Mouse (Mus musculus) limb, embryonic 14.5 days (tissue): ENCODE results near the gene Msl1. TPM values are rescaled to one million over a fixed set of nuclear protein-coding genes. Genes with fewer than 3 reads are reported as not detected.
A peak's percentile ranks its signal among the peaks of the same experiment; 100 is the strongest.

ENCODE experiments used
- ATAC-seq: fragments of 200-750 bp; cut with Nextera tagmentation; 2 replicates; pipeline ENCODE4 v1.8.0; 2017; ENCODE audit warnings: low read depth, moderate number of reproducible peaks, moderate TSS enrichment; ENCODE audit not compliant: low FRiP score
- DNase-seq: peaks from one replicate; pipeline ENCODE4 v3.0.0-alpha.2; 2015; ENCODE audit warnings: low spot score
- H3K27ac ChIP-seq: fragments of 300-500 bp; sonication (generic); replicated peaks from 2 replicates; pipeline ENCODE4 v1.5.1; 2014; ENCODE audit warnings: low read depth, mild to moderate bottlenecking, low read length, moderate library complexity, mixed read lengths
- H3K27me3 ChIP-seq: fragments of 300-500 bp; sonication (generic); 2 replicates; pipeline ENCODE4 v1.6.1; 2014; ENCODE audit warnings: low read length, mixed read lengths; ENCODE audit not compliant: control insufficient read depth, insufficient read depth
- H3K36me3 ChIP-seq: fragments of 300-500 bp; sonication (generic); 2 replicates; pipeline ENCODE4 v1.6.1; 2014; ENCODE audit warnings: mild to moderate bottlenecking, low read length, moderate library complexity, mixed read lengths; ENCODE audit not compliant: control insufficient read depth, insufficient read depth
- H3K4me1 ChIP-seq: fragments of 300-500 bp; sonication (generic); 2 replicates; pipeline ENCODE4 v1.6.1; 2014; ENCODE audit warnings: antibody characterized with exemption, low read length, mixed read lengths; ENCODE audit not compliant: control insufficient read depth, insufficient read depth
- H3K4me2 ChIP-seq: fragments of 300-500 bp; sonication (generic); replicated peaks from 2 replicates; pipeline ENCODE4 v1.6.1; 2014; ENCODE audit warnings: low read depth, mild to moderate bottlenecking, low read length, moderate library complexity; ENCODE audit not compliant: severe bottlenecking
- H3K4me3 ChIP-seq: fragments of 300-500 bp; sonication (generic); replicated peaks from 2 replicates; pipeline ENCODE4 v1.5.1; 2014; ENCODE audit warnings: low read length
- H3K9ac ChIP-seq: fragments of 300-500 bp; sonication (generic); 2 replicates; pipeline ENCODE4 v1.6.1; 2014; ENCODE audit warnings: mild to moderate bottlenecking, low read depth, low read length, moderate library complexity; ENCODE audit not compliant: severe bottlenecking
- H3K9me3 ChIP-seq: fragments of 300-500 bp; sonication (generic); 2 replicates; pipeline ENCODE4 v1.6.1; 2016; ENCODE audit warnings: low read length; ENCODE audit not compliant: control insufficient read depth
- POLR2A ChIP-seq: fragments of 200-500 bp; IDR thresholded peaks from 2 replicates; pipeline ENCODE4 v1.8.0; 2012; ENCODE audit warnings: inconsistent platforms, mild to moderate bottlenecking, moderate library complexity, borderline replicate concordance; ENCODE audit not compliant: insufficient read depth, insufficient read length; ENCODE audit errors: extremely low read depth
- WGBS: fragments of 180-500 bp; shearing (Covaris S2); extraction: QIAGEN DNeasy Blood & Tissue Kit; methylation state at CpG from one replicate; pipeline ENCODE4 v1.1.7; 2014; 5-methylcytosine and 5-hydroxymethylcytosine counted together
- polyA plus RNA-seq, 2 experiments: library from polyadenylated mRNA; depleted of rRNA in 1 of 2; stranded (reverse) in 1 of 2; unstranded in 1 of 2; fragments of >200 nt; fragmentation: Nextera tagmentation in 1 of 2; extraction: Ambion mirVana in 1 of 2; gene quantifications; 2 replicates each; pipeline versions ENCODE4 v1.2.1 to v1.2.3; 2012 to 2014

The Msl1 gene
- polyA plus RNA-seq, 2 experiments, result 19.8 to 81.1 TPM

- no peak overlapping the region for H3K9ac ChIP-seq
- no peaks in the 10 kb centered on the region for H3K9me3 ChIP-seq
- DNase-seq (no peak), ATAC-seq (no peak)
- TF ChIP-seq POLR2A, result no peak
- 0 out of 2 replicates have a peak, but pooled peaks cover 6% of the 10 kb centered on the region for H3K36me3 ChIP-seq
- no peak overlapping the region for H3K4me3 ChIP-seq
- 57% methylated on average over 19 of the region's 19 CpGs for WGBS
- no peaks in the 10 kb centered on the region for H3K27me3 ChIP-seq
- H3K4me1 ChIP-seq, result peaks cover 15% of the 10 kb centered on the region
- H3K27ac ChIP-seq, result no peak overlapping the region
- no peak overlapping the region for H3K4me2 ChIP-seq
Measured at GRCm38 (mm10) chr11:98846865-98847604, 51.7 kb downstream of the Msl1 start.

DNA sequence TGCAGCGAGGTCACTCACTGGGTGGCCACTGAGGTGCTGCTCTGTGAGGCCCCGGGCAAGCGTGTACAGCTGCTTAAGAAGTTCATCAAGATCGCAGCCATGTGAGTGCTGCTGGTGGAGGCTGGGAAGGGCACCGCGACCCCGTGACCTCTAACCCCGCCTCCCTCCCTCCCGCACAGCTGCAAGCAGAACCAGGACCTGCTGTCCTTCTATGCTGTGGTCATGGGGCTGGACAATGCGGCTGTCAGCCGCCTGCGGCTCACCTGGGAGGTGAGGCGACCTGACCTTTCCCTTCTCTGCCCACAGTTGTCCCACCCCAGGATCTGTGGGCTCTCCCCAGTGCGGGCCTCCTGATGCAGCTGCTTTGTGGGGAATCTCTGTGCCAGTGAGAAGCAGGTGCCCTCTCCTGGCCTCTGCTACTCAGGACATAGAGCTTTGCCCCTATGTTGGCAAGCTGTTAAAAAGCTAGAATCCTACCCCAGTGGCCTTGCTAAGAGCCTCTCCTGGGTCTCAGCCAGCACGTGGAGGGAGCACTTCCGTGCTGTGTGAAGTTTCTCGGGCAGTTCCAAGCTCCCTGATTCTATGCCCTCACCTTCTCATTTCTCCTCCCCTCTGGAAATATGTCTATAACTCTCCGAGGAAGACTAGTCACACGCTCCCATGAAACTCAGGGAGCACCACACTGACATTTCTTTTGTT lies 54.0 kb downstream of the Msl1 start:
- peaks cover 22% of the 10 kb centered on the region for H3K4me1 ChIP-seq
- no peak for DNase-seq
- WGBS, result 16% methylated on average over 19 of the region's 19 CpGs
- H3K4me2 ChIP-seq, result 0 out of 2 replicates have a peak overlapping the region, but pooled peaks have one; percentile 1
- TF ChIP-seq POLR2A, result no peak
- H3K36me3 ChIP-seq, result 0 out of 2 replicates have a peak, but pooled peaks cover 6% of the 10 kb centered on the region
- H3K27ac ChIP-seq, result no peak overlapping the region
- H3K27me3 ChIP-seq, result no peaks in the 10 kb centered on the region
- H3K4me3 ChIP-seq, result no peak overlapping the region
- H3K9me3 ChIP-seq, result no peaks in the 10 kb centered on the region
- no peak for ATAC-seq
- H3K9ac ChIP-seq, result no peak overlapping the region

DNA sequence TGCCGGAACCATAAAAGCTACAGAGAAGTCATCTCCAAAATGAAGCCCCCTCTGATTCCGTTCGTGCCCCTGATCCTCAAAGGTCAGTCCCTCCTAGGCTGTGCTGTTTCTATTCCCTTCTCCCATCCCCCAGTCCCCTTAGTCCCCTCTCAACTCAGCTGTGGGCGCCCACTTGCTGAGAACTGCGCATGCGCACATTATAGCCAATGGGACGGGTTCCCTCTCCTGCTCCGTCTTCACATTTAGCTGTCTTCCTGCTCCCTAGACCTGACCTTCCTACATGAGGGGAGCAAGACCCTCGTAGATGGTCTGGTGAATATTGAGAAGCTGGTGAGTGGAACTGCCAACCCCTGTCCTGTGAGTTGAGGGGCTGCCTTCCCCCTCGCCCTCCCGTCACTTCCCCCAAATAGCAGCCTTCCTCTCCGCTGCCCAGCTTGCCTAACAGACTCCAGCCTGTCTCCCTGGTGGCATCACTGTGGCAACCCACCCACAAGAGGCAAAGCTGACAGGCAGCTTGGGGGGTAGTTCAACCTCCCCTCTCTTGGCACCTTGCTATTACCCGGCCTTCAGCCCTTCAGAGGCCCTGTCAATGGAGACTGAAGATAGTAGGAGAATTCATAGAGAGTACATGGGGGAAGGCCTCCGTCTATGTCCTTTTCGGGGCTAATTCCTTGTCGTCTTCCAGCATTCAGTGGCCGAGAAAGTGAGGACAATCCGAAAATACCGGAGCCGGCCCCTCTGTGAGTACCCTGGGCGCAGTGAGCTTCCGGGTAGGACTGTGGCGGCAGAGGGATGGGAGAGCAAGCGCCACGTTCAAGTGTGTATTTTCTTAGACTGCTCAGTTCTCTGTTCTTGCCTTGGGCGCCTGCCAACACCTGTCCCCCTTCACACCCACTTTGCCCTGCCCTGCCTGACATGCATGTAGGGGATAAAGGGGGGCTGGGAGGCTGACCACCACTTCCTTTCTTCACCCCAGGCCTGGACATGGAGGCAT lies 55.1 kb downstream of the Msl1 start:
- H3K36me3 ChIP-seq, result 0 out of 2 replicates have a peak, but pooled peaks cover 6% of the 10 kb centered on the region
- H3K27ac ChIP-seq, result no peak overlapping the region
- no peaks in the 10 kb centered on the region for H3K27me3 ChIP-seq
- H3K9me3 ChIP-seq, result no peaks in the 10 kb centered on the region
- H3K4me2 ChIP-seq, result no peak overlapping the region
- H3K9ac ChIP-seq, result no peak overlapping the region
- no peak for ATAC-seq
- TF ChIP-seq POLR2A, result no peak
- no peak overlapping the region for H3K4me3 ChIP-seq
- peaks cover 22% of the 10 kb centered on the region for H3K4me1 ChIP-seq
- no peak for DNase-seq
- WGBS, result 67% methylated on average over 26 of the region's 26 CpGs

DNA sequence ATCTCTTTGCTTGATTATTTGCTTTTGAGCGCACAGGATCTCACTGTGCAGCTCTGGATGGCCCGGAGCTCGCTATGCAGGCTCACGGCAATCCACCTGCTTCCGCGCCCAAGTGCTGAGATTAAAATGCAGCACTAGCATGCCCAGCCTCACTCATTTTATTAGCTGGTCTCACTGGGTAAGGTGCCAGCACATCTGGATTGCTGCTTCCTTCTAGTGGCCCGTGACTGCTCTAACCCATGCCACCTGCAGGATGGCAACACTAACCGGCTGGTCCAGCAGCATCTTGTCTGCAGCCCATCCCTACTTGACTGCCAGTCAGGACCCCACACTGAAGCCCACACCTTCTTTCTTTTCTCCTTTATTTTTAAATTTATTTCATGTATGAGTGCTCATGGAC lies 58.8 kb downstream of the Msl1 start:
- H3K27ac ChIP-seq, result no peak overlapping the region
- no peaks in the 10 kb centered on the region for H3K9me3 ChIP-seq
- WGBS, result 75% methylated on average over 8 of the region's 8 CpGs
- peaks cover 23% of the 10 kb centered on the region for H3K4me1 ChIP-seq
- no peak overlapping the region for H3K4me3 ChIP-seq
- H3K9ac ChIP-seq, result no peak overlapping the region
- ATAC-seq (no peak), DNase-seq (no peak)
- H3K36me3 ChIP-seq, result 0 out of 2 replicates have a peak, but pooled peaks cover 2% of the 10 kb centered on the region
- no peaks in the 10 kb centered on the region for H3K27me3 ChIP-seq
- TF ChIP-seq POLR2A, result no peak
- H3K4me2 ChIP-seq, result no peak overlapping the region

DNA sequence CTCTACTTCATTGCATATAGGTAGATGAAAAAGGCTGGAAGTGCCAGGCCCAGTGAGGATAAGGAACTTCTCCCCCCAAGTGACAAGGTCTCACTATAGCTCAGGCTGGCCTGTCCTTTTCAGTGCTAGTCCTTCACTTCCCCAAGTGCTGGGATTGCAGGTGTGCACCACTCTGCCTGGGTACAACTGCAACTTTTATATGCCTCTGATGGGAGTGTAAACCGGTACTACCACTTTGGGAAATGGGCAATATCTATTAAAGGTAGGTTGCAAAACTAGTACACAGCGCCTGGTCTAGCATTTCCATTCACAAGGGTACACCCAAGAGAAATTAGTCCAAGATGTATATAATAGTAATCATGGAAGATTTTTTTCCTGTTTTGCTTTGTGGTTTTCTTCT lies 59.3 kb downstream of the Msl1 start:
- no peak for TF ChIP-seq POLR2A
- ATAC-seq (no peak), DNase-seq (no peak)
- Histone ChIP-seq H3K9ac (no peak overlapping the region), H3K36me3 (0 out of 2 replicates have a peak, but pooled peaks cover 2% of the 10 kb centered on the region), H3K4me2 (no peak overlapping the region), H3K27me3 (no peaks in the 10 kb centered on the region), H3K27ac (no peak overlapping the region), H3K9me3 (no peaks in the 10 kb centered on the region), H3K4me3 (no peak overlapping the region), H3K4me1 (peaks cover 18% of the 10 kb centered on the region)
- 74% methylated on average over 2 of the region's 2 CpGs for WGBS

Other genes with a start within 250 kb of the Msl1 start
- 0.45 and 0.46 TPM in 2 replicates for gene Ikzf3, start 249.5 kb upstream of the Msl1 start, polyA plus RNA-seq (2012; rRNA removed)
- 0.23 and 0.61 TPM in 2 replicates for gene Ikzf3, start 249.5 kb upstream of the Msl1 start, polyA plus RNA-seq (2014; fragmentation: Nextera tagmentation; extraction: Ambion mirVana)
- 0.43 TPM in 1 of 2 replicates, not detected in the other for gene Zpbp2, start 244.4 kb upstream of the Msl1 start, polyA plus RNA-seq (2012; rRNA removed)
- gene Zpbp2, start 244.4 kb upstream of the Msl1 start, polyA plus RNA-seq (2014; fragmentation: Nextera tagmentation; extraction: Ambion mirVana), result 0.21 TPM in 1 of 2 replicates, not detected in the other
- 76.8 and 86.6 TPM in 2 replicates for gene Ormdl3, start 208.1 kb upstream of the Msl1 start, polyA plus RNA-seq (2012; rRNA removed)
- 12.9 and 13.7 TPM in 2 replicates for gene Ormdl3, start 208.1 kb upstream of the Msl1 start, polyA plus RNA-seq (2014; fragmentation: Nextera tagmentation; extraction: Ambion mirVana)
- gene Lrrc3c, start 197.2 kb upstream of the Msl1 start, polyA plus RNA-seq (2012; rRNA removed), result not detected in 2 replicates
- gene Lrrc3c, start 197.2 kb upstream of the Msl1 start, polyA plus RNA-seq (2014; fragmentation: Nextera tagmentation; extraction: Ambion mirVana), result not detected in 2 replicates
- 0.12 and 0.31 TPM in 2 replicates for gene Gm12355, start 169.9 kb upstream of the Msl1 start, polyA plus RNA-seq (2012; rRNA removed)
- gene Gm12355, start 169.9 kb upstream of the Msl1 start, polyA plus RNA-seq (2014; fragmentation: Nextera tagmentation; extraction: Ambion mirVana), result 0.69 and 1.3 TPM in 2 replicates
- gene Gsdma3, start 169.2 kb upstream of the Msl1 start, polyA plus RNA-seq (2012; rRNA removed), result not detected in 2 replicates
- not detected in 2 replicates for gene Gsdma3, start 169.2 kb upstream of the Msl1 start, polyA plus RNA-seq (2014; fragmentation: Nextera tagmentation; extraction: Ambion mirVana)
- not detected in 2 replicates for gene Gsdma2, start 148.8 kb upstream of the Msl1 start, polyA plus RNA-seq (2012; rRNA removed)
- not detected in 2 replicates for gene Gsdma2, start 148.8 kb upstream of the Msl1 start, polyA plus RNA-seq (2014; fragmentation: Nextera tagmentation; extraction: Ambion mirVana)
- gene Gsdma, start 131.2 kb upstream of the Msl1 start, polyA plus RNA-seq (2012; rRNA removed), result 0.14 and 0.16 TPM in 2 replicates
- gene Gsdma, start 131.2 kb upstream of the Msl1 start, polyA plus RNA-seq (2014; fragmentation: Nextera tagmentation; extraction: Ambion mirVana), result 0.47 and 0.55 TPM in 2 replicates
- 208 and 228 TPM in 2 replicates for gene Psmd3, start 113.0 kb upstream of the Msl1 start, polyA plus RNA-seq (2012; rRNA removed)
- 141 and 145 TPM in 2 replicates for gene Psmd3, start 113.0 kb upstream of the Msl1 start, polyA plus RNA-seq (2014; fragmentation: Nextera tagmentation; extraction: Ambion mirVana)
- gene Csf3, start 94.3 kb upstream of the Msl1 start, polyA plus RNA-seq (2012; rRNA removed), result 0.11 TPM in 1 of 2 replicates, not detected in the other
- gene Csf3, start 94.3 kb upstream of the Msl1 start, polyA plus RNA-seq (2014; fragmentation: Nextera tagmentation; extraction: Ambion mirVana), result not detected in 2 replicates
- 83.4 and 104 TPM in 2 replicates for gene Med24, start 66.1 kb upstream of the Msl1 start, polyA plus RNA-seq (2012; rRNA removed)
- gene Med24, start 66.1 kb upstream of the Msl1 start, polyA plus RNA-seq (2014; fragmentation: Nextera tagmentation; extraction: Ambion mirVana), result 43.9 and 48.3 TPM in 2 replicates
- 149 and 157 TPM in 2 replicates for gene Thra, start 54.9 kb upstream of the Msl1 start, polyA plus RNA-seq (2012; rRNA removed)
- gene Thra, start 54.9 kb upstream of the Msl1 start, polyA plus RNA-seq (2014; fragmentation: Nextera tagmentation; extraction: Ambion mirVana), result 55.9 and 63.2 TPM in 2 replicates
- 1.8 and 2.5 TPM in 2 replicates for gene Nr1d1, start 20.2 kb upstream of the Msl1 start, polyA plus RNA-seq (2012; rRNA removed)
- gene Nr1d1, start 20.2 kb upstream of the Msl1 start, polyA plus RNA-seq (2014; fragmentation: Nextera tagmentation; extraction: Ambion mirVana), result 1.2 and 1.4 TPM in 2 replicates
- gene Casc3, start 9.4 kb downstream of the Msl1 start, polyA plus RNA-seq (2012; rRNA removed), result 52.4 and 56.8 TPM in 2 replicates
- 34.1 and 40.4 TPM in 2 replicates for gene Casc3, start 9.4 kb downstream of the Msl1 start, polyA plus RNA-seq (2014; fragmentation: Nextera tagmentation; extraction: Ambion mirVana)
- gene Rapgefl1, start 41.3 kb downstream of the Msl1 start, polyA plus RNA-seq (2012; rRNA removed), result 31.4 and 41.8 TPM in 2 replicates
- 8.8 and 8.9 TPM in 2 replicates for gene Rapgefl1, start 41.3 kb downstream of the Msl1 start, polyA plus RNA-seq (2014; fragmentation: Nextera tagmentation; extraction: Ambion mirVana)
- 10.5 and 11.4 TPM in 2 replicates for gene Wipf2, start 68.1 kb downstream of the Msl1 start, polyA plus RNA-seq (2012; rRNA removed)
- gene Wipf2, start 68.1 kb downstream of the Msl1 start, polyA plus RNA-seq (2014; fragmentation: Nextera tagmentation; extraction: Ambion mirVana), result 4.7 and 4.9 TPM in 2 replicates
- 13.1 and 15.6 TPM in 2 replicates for gene Cdc6, start 112.3 kb downstream of the Msl1 start, polyA plus RNA-seq (2012; rRNA removed)
- gene Cdc6, start 112.3 kb downstream of the Msl1 start, polyA plus RNA-seq (2014; fragmentation: Nextera tagmentation; extraction: Ambion mirVana), result 25.2 and 25.8 TPM in 2 replicates
- 39.8 and 57.0 TPM in 2 replicates for gene Rara, start 132.3 kb downstream of the Msl1 start, polyA plus RNA-seq (2012; rRNA removed)
- 52.4 and 58.3 TPM in 2 replicates for gene Rara, start 132.3 kb downstream of the Msl1 start, polyA plus RNA-seq (2014; fragmentation: Nextera tagmentation; extraction: Ambion mirVana)
- gene Gjd3, start 187.5 kb downstream of the Msl1 start, polyA plus RNA-seq (2012; rRNA removed), result 1.3 and 2.2 TPM in 2 replicates
- 0.41 and 0.45 TPM in 2 replicates for gene Gjd3, start 187.5 kb downstream of the Msl1 start, polyA plus RNA-seq (2014; fragmentation: Nextera tagmentation; extraction: Ambion mirVana)
- 98.2 and 134 TPM in 2 replicates for gene Top2a, start 228.7 kb downstream of the Msl1 start, polyA plus RNA-seq (2012; rRNA removed)
- 205 and 209 TPM in 2 replicates for gene Top2a, start 228.7 kb downstream of the Msl1 start, polyA plus RNA-seq (2014; fragmentation: Nextera tagmentation; extraction: Ambion mirVana)
- 942 and 1,029 TPM in 2 replicates for gene Igfbp4, start 245.7 kb downstream of the Msl1 start, polyA plus RNA-seq (2012; rRNA removed)
- gene Igfbp4, start 245.7 kb downstream of the Msl1 start, polyA plus RNA-seq (2014; fragmentation: Nextera tagmentation; extraction: Ambion mirVana), result 1,086 and 1,234 TPM in 2 replicates